Mouse (Mus musculus) embryonic stem cell, embryonic (primary cell): Measurements from ENCODE around the gene Hdac9.

Experiments used
- CTCF ChIA-PET, 4 experiments: fragments of 300-600 bp in 2 of 4; fragments of 350-600 bp in 2 of 4; sonication (Branson Sonifier 250); formaldehyde crosslinking; loops; one replicate each; lab custom pipeline; 2022; ENCODE audit warnings: inconsistent platforms in 2 of 4; lab: Charles Lee
- POLR2A ChIA-PET, 4 experiments: fragments of 300-600 bp in 2 of 4; fragments of 350-600 bp in 2 of 4; sonication (Branson Sonifier 250); formaldehyde crosslinking; loops; one replicate each; lab custom pipeline; 2022; ENCODE audit warnings: antibody characterized with exemption in 4 of 4, inconsistent platforms in 1 of 4; lab: Charles Lee

Hdac9 gene

GRCm38 (mm10) chr12:34916995-34917394 lies at the start of gene Hdac9:
Gene Hdac9 (minus strand): TSS chr12:34917095.
- POLR2A ChIA-PET = interaction anchor here in 1 of 4 experiments (1.3 to 1.5 kb wide), 2 partner anchors 9 to 46 kb away, joined by 3 to 5 read pairs; no protein-coding TSS in a partner anchor
- CTCF ChIA-PET = no interaction called here

GRCm38 (mm10) chr12:34949066-34949706 lies 32.3 kb upstream of the Hdac9 start:
- POLR2A ChIA-PET = no interaction called here
- CTCF ChIA-PET = no interaction called here

- POLR2A ChIA-PET = interaction anchor here in 1 of 4 experiments (0.6 kb wide), 1 partner anchor 217 kb away, joined by 3 read pairs; no protein-coding TSS in a partner anchor
- CTCF ChIA-PET = no interaction called here
Measured at GRCm38 (mm10) chr12:34937918-34938317, 21.0 kb upstream of the Hdac9 start.

GRCm38 (mm10) chr12:34908008-34908407 lies 8.9 kb downstream of the Hdac9 start:
- POLR2A ChIA-PET = interaction anchor here in 1 of 4 experiments (0.7 to 1.5 kb wide), 3 partner anchors 9 to 1503 kb away, joined by 3 to 5 read pairs (median 3); partner anchors contain the start of gene Hdac9
- CTCF ChIA-PET = no interaction called here

- ChIA-PET POLR2A (interaction anchor here in 1 of 4 experiments (0.7 to 1.5 kb wide), 3 partner anchors 9 to 1502 kb away, joined by 3 to 5 read pairs (median 3); partner anchors contain the start of gene Hdac9), CTCF (interaction anchor here in 1 of 4 experiments (0.6 kb wide), 1 partner anchor 94 kb away, joined by 3 read pairs; no protein-coding TSS in a partner anchor)
Measured at GRCm38 (mm10) chr12:34907506-34907850, 9.4 kb downstream of the Hdac9 start.

GRCm38 (mm10) chr12:34906704-34907505 lies 10.0 kb downstream of the Hdac9 start:
- ChIA-PET CTCF (interaction anchor here in 1 of 4 experiments (0.6 kb wide), 1 partner anchor 94 kb away, joined by 3 read pairs; no protein-coding TSS in a partner anchor), POLR2A (interaction anchor here in 1 of 4 experiments (0.7 to 1.5 kb wide), 6 partner anchors 10 to 1502 kb away, joined by 3 to 5 read pairs (median 3); partner anchors contain the start of gene Hdac9)

- ChIA-PET CTCF (no interaction called here), POLR2A (interaction anchor here in 1 of 4 experiments (0.6 to 1.1 kb wide), 4 partner anchors 9 to 31 kb away, joined by 3 to 4 read pairs (median 3); no protein-coding TSS in a partner anchor)
Measured at GRCm38 (mm10) chr12:34906376-34906703, 10.6 kb downstream of the Hdac9 start.

GRCm38 (mm10) chr12:34900241-34900640 lies 16.7 kb downstream of the Hdac9 start:
- POLR2A ChIA-PET = interaction anchor here in 1 of 4 experiments (0.6 kb wide), 1 partner anchor 94 kb away, joined by 3 read pairs; no protein-coding TSS in a partner anchor
- CTCF ChIA-PET = no interaction called here

GRCm38 (mm10) chr12:34894867-34895266 lies 22.0 kb downstream of the Hdac9 start:
- CTCF ChIA-PET = no interaction called here
- POLR2A ChIA-PET = no interaction called here

- POLR2A ChIA-PET = no interaction called here
Measured at GRCm38 (mm10) chr12:34888694-34889093, 28.2 kb downstream of the Hdac9 start.

GRCm38 (mm10) chr12:34874926-34875325 lies 42.0 kb downstream of the Hdac9 start:
- CTCF ChIA-PET = no interaction called here
- POLR2A ChIA-PET = interaction anchor here in 1 of 4 experiments (0.6 to 1.1 kb wide), 2 partner anchors 31 to 629 kb away, joined by 3 read pairs; no protein-coding TSS in a partner anchor

More at GRCm38 (mm10) chr12:34888694-34889093, 28.2 kb downstream of the Hdac9 start:
- CTCF ChIA-PET = no interaction called here

GRCm38 (mm10) chr12:34871028-34871427 lies 45.9 kb downstream of the Hdac9 start:
- POLR2A ChIA-PET = no interaction called here

GRCm38 (mm10) chr12:34841196-34841595 lies 75.7 kb downstream of the Hdac9 start:
- ChIA-PET POLR2A (no interaction called here), CTCF (no interaction called here)

More at GRCm38 (mm10) chr12:34871028-34871427, 45.9 kb downstream of the Hdac9 start:
- CTCF ChIA-PET = no interaction called here

GRCm38 (mm10) chr12:34837318-34837717 lies 79.6 kb downstream of the Hdac9 start:
- ChIA-PET POLR2A (interaction anchor here in 1 of 4 experiments (0.6 kb wide), 1 partner anchor 47 kb away, joined by 3 read pairs; no protein-coding TSS in a partner anchor), CTCF (no interaction called here)

GRCm38 (mm10) chr12:34836864-34837263 lies 80.0 kb downstream of the Hdac9 start:
- ChIA-PET POLR2A (interaction anchor here in 1 of 4 experiments (0.6 kb wide), 1 partner anchor 47 kb away, joined by 3 read pairs; no protein-coding TSS in a partner anchor), CTCF (no interaction called here)

- ChIA-PET POLR2A (interaction anchor here in 1 of 4 experiments (0.5 kb wide), 1 partner anchor 18 kb away, joined by 3 read pairs; no protein-coding TSS in a partner anchor), CTCF (no interaction called here)
Measured at GRCm38 (mm10) chr12:34836085-34836484, 80.8 kb downstream of the Hdac9 start.

GRCm38 (mm10) chr12:34835493-34835892 lies 81.4 kb downstream of the Hdac9 start:
- CTCF ChIA-PET = no interaction called here
- POLR2A ChIA-PET = no interaction called here

- ChIA-PET CTCF (no interaction called here), POLR2A (no interaction called here)
Measured at GRCm38 (mm10) chr12:34828684-34829083, 88.2 kb downstream of the Hdac9 start.

- POLR2A ChIA-PET = no interaction called here
Measured at GRCm38 (mm10) chr12:34826931-34827330, 90.0 kb downstream of the Hdac9 start.

More at GRCm38 (mm10) chr12:34826931-34827330, 90.0 kb downstream of the Hdac9 start:
- CTCF ChIA-PET = no interaction called here
